Mouse (Mus musculus): Measurements from ENCODE around the gene Ift74. TPM values are rescaled to one million over a fixed set of nuclear protein-coding genes. Genes with fewer than 3 reads are reported as not detected.

Ift74 gene
- total and polyA plus RNA-seq, 3 experiments = 10.2 to 12.3 TPM; not detected in 1

- TF ChIP-seq MYB (IDR thresholded peaks at IDR 0.05; ENCODE audit: low read depth, low read length) (no peak), POLR2AphosphoS5 (IDR thresholded peaks at IDR 0.05; ENCODE audit: borderline replicate concordance, low read depth, low read length) (no peak), MAZ (IDR thresholded peaks at IDR 0.05; ENCODE audit: low read depth, low read length) (no peak)
Measured at GRCm38 (mm10) chr4:94610339-94610738, 4.0 kb upstream of the Ift74 start (continued).

DNA sequence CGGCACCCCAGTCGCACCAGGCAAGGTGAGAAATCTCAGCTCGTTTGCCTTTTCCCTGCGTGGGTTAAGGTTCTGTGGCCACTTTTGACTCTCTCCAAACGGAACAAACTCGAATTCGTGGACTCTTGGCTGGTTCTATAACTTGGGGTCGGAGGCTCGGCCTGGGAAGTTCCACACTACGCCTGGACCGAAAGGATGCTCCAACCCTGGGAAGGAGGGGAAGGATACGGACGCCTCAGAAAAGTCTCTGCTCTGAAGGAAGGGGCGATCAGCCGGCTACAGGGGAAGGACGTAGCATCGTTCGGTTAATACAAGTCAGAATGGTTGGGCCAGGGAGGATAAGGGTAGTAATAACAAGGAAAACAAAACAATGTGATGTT lies 326 bp downstream of the Ift74 start:
- peak overlapping the region; percentile 76 for H3K4me3 ChIP-seq (ENCODE audit: control insufficient read depth in 1 of 2, insufficient read depth in 1 of 2, low read depth in 2 of 2, low read length in 2 of 2)
- H3K9me3 ChIP-seq (replicated peaks; ENCODE audit: insufficient read depth, low read length) = no peaks in the 10 kb centered on the region
- DNase-seq (ENCODE audit: low read depth, low spot score) = no peak
- peak overlapping the region; percentile 73 for H3K9ac ChIP-seq (ENCODE audit: control insufficient read depth, low read depth, low read length, poor library complexity, severe bottlenecking)
- TF ChIP-seq ZKSCAN1 (IDR thresholded peaks at IDR 0.05; ENCODE audit: low read depth, low read length) = no peak
- TF ChIP-seq MXI1 (IDR thresholded peaks at IDR 0.05; ENCODE audit: low read depth, low read length) = peak; percentile 5; the same call in 1 of the 2 replicates
- no peaks in the 10 kb centered on the region for H3K27me3 ChIP-seq (ENCODE audit: control insufficient read depth in 1 of 2, insufficient read depth in 2 of 2, low read length in 2 of 2)
- peaks cover 0 to 10% of the 10 kb centered on the region in 2 experiments; a peak in 2 of 4 replicates for H3K36me3 ChIP-seq (ENCODE audit: control insufficient read depth in 1 of 2, insufficient read depth in 2 of 2, low read length in 2 of 2)
- peaks cover 0 to 3% of the 10 kb centered on the region in 2 experiments; a peak in 2 of 4 replicates for H3K4me1 ChIP-seq (ENCODE audit: control insufficient read depth in 1 of 2, insufficient read depth in 2 of 2, low read length in 2 of 2)
- H3K79me2 ChIP-seq (ENCODE audit: control insufficient read depth, insufficient read depth, low read length, poor library complexity) = no peaks in the 10 kb centered on the region
- no peak overlapping the region for H3K27ac ChIP-seq (ENCODE audit: control insufficient read depth, low read depth, low read length)

- Histone ChIP-seq H3K27me3 (ENCODE audit: control insufficient read depth in 1 of 2, insufficient read depth in 2 of 2, low read length in 2 of 2) (no peaks in the 10 kb centered on the region), H3K27ac (ENCODE audit: control insufficient read depth, low read depth, low read length) (no peak overlapping the region), H3K9ac (ENCODE audit: control insufficient read depth, low read depth, low read length, poor library complexity, severe bottlenecking) (no peak overlapping the region), H3K79me2 (ENCODE audit: control insufficient read depth, insufficient read depth, low read length, poor library complexity) (no peaks in the 10 kb centered on the region), H3K4me3 (ENCODE audit: control insufficient read depth in 1 of 2, insufficient read depth in 1 of 2, low read depth in 2 of 2, low read length in 2 of 2) (no peak overlapping the region), H3K36me3 (ENCODE audit: control insufficient read depth in 1 of 2, insufficient read depth in 2 of 2, low read length in 2 of 2) (peaks cover 0 to 3% of the 10 kb centered on the region in 2 experiments; a peak in 2 of 4 replicates), H3K9me3 (replicated peaks; ENCODE audit: insufficient read depth, low read length) (no peaks in the 10 kb centered on the region), H3K4me1 (ENCODE audit: control insufficient read depth in 1 of 2, insufficient read depth in 2 of 2, low read length in 2 of 2) (no peaks in the 10 kb centered on the region)
- TF ChIP-seq RAD21 (IDR thresholded peaks at IDR 0.05; ENCODE audit: low read depth, low read length) = no peak
- no peak for TF ChIP-seq ELF1 (IDR thresholded peaks at IDR 0.05; ENCODE audit: low read depth, low read length)
- no peak for TF ChIP-seq EP300 (IDR thresholded peaks at IDR 0.05; ENCODE audit: low read depth in 1 of 2, low read length in 2 of 2)
- no peak for TF ChIP-seq POLR2AphosphoS5 (IDR thresholded peaks at IDR 0.05; ENCODE audit: borderline replicate concordance, low read depth, low read length)
- TF ChIP-seq KAT2A (conservative IDR thresholded peaks at IDR 0.05; ENCODE audit: low read depth, low read length) = no peak
- no peak for DNase-seq (ENCODE audit: low read depth, low spot score)
Measured at GRCm38 (mm10) chr4:94620077-94620476, 5.8 kb downstream of the Ift74 start.

DNA sequence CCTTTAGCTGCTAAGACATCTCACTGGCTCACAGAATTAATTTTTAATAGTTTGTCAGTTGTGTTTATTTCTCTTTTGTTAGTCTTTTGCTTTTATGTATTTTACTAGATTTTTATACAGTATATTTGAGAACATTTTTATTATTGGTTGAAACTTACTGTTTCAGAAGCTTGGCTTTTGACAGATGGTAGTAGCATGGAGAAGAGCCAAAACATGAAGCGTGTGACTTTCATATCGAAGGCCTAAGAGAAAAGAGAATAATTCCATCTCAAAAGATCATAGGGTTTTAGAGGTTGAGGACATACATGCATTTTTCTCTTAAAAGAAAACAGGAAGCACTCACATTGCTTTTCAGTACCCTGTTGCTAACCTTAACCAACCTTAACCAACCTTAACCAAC lies 28.9 kb downstream of the Ift74 start:
- H3K4me1 ChIP-seq (ENCODE audit: control insufficient read depth in 1 of 2, insufficient read depth in 2 of 2, low read length in 2 of 2) = no peaks in the 10 kb centered on the region
- H3K27me3 ChIP-seq (ENCODE audit: control insufficient read depth in 1 of 2, insufficient read depth in 2 of 2, low read length in 2 of 2) = no peaks in the 10 kb centered on the region
- TF ChIP-seq CHD1 (IDR thresholded peaks at IDR 0.05; ENCODE audit: low read depth, low read length) (no peak), ETS1 (IDR thresholded peaks at IDR 0.05; ENCODE audit: low read depth, low read length) (no peak), MXI1 (IDR thresholded peaks at IDR 0.05; ENCODE audit: low read depth, low read length) (no peak), MAX (IDR thresholded peaks at IDR 0.05; ENCODE audit: low read length) (no peak), ELF1 (IDR thresholded peaks at IDR 0.05; ENCODE audit: low read depth, low read length) (no peak), NELFE (IDR thresholded peaks at IDR 0.05; ENCODE audit: low read depth, low read length) (no peak), POLR2A (IDR thresholded peaks at IDR 0.05; ENCODE audit: control insufficient read depth in 1 of 2, insufficient read depth in 1 of 2, low read depth in 1 of 2, low read length in 2 of 2, poor library complexity in 1 of 2) (no peak), MAFK (IDR thresholded peaks at IDR 0.05; ENCODE audit: borderline replicate concordance, low read depth, low read length) (no peak), EP300 (IDR thresholded peaks at IDR 0.05; ENCODE audit: low read depth in 1 of 2, low read length in 2 of 2) (no peak), ZMIZ1 (IDR thresholded peaks at IDR 0.05; ENCODE audit: low read depth, low read length) (no peak), MYC (IDR thresholded peaks at IDR 0.05; ENCODE audit: low read depth, low read length) (no peak), GABPA (IDR thresholded peaks at IDR 0.05; ENCODE audit: low read depth, low read length) (no peak), CHD2 (IDR thresholded peaks at IDR 0.05; ENCODE audit: low read length) (no peak), TAL1 (IDR thresholded peaks at IDR 0.05; ENCODE audit: low read length) (no peak), RAD21 (IDR thresholded peaks at IDR 0.05; ENCODE audit: low read depth, low read length) (no peak)
- no peak overlapping the region for H3K4me3 ChIP-seq (ENCODE audit: control insufficient read depth in 1 of 2, insufficient read depth in 1 of 2, low read depth in 2 of 2, low read length in 2 of 2)
- no peak for DNase-seq (ENCODE audit: low read depth, low spot score)
- no peak overlapping the region for H3K9ac ChIP-seq (ENCODE audit: control insufficient read depth, low read depth, low read length, poor library complexity, severe bottlenecking)
- H3K79me2 ChIP-seq (ENCODE audit: control insufficient read depth, insufficient read depth, low read length, poor library complexity) = no peaks in the 10 kb centered on the region
- H3K36me3 ChIP-seq (ENCODE audit: control insufficient read depth in 1 of 2, insufficient read depth in 2 of 2, low read length in 2 of 2) = no peaks in the 10 kb centered on the region
- H3K27ac ChIP-seq (ENCODE audit: control insufficient read depth, low read depth, low read length) = no peak overlapping the region
- H3K9me3 ChIP-seq (replicated peaks; ENCODE audit: insufficient read depth, low read length) = no peaks in the 10 kb centered on the region

All from MEL (cell line).